Mouse (Mus musculus): ENCODE measurements around the gene Pprc1. TPM values are rescaled to one million over a fixed set of nuclear protein-coding genes. Genes with fewer than 3 reads are reported as not detected.

Gene Pprc1
- total RNA-seq, 1 experiment from 2014 or later, result 6.6 TPM

GRCm38 (mm10) chr19:46031689-46032432 lies 12.8 kb upstream of the Pprc1 start:
- ATAC-seq (replicated peaks; ENCODE audit: insufficient number of reproducible peaks, low FRiP score, low TSS enrichment, poor library complexity, severe bottlenecking), result no peak

GRCm38 (mm10) chr19:46032731-46033510 lies 11.8 kb upstream of the Pprc1 start:
- no peak for ATAC-seq (replicated peaks; ENCODE audit: insufficient number of reproducible peaks, low FRiP score, low TSS enrichment, poor library complexity, severe bottlenecking)

DNA sequence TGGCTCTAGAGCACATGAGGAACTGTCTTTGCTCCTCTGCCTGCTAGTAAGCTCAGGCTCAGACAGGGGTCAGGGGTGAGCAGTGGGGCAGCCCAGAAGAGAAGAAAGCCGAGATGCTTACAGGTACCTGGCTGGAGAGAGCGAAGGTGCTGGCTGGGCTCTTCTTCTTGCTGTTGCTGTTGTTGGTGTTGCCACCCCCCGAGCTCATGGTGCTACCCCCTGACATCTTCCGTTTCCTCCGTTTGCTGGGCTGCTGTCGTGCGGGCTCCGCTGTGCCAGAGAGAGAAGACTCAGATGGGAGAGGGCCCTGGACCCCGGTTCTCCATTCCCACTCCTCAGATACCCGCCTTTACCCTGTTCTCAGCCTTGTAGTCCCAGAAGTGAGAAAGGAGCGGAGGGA lies 10.8 kb upstream of the Pprc1 start:
- ATAC-seq (replicated peaks; ENCODE audit: insufficient number of reproducible peaks, low FRiP score, low TSS enrichment, poor library complexity, severe bottlenecking), result no peak

- ATAC-seq (replicated peaks; ENCODE audit: insufficient number of reproducible peaks, low FRiP score, low TSS enrichment, poor library complexity, severe bottlenecking), result no peak
Measured at GRCm38 (mm10) chr19:46035971-46036370, 8.7 kb upstream of the Pprc1 start.

GRCm38 (mm10) chr19:46036477-46037242 lies 8.0 kb upstream of the Pprc1 start:
- no peak for ATAC-seq (replicated peaks; ENCODE audit: insufficient number of reproducible peaks, low FRiP score, low TSS enrichment, poor library complexity, severe bottlenecking)

GRCm38 (mm10) chr19:46037243-46037924 lies 7.3 kb upstream of the Pprc1 start:
- ATAC-seq (replicated peaks; ENCODE audit: insufficient number of reproducible peaks, low FRiP score, low TSS enrichment, poor library complexity, severe bottlenecking), result no peak

DNA sequence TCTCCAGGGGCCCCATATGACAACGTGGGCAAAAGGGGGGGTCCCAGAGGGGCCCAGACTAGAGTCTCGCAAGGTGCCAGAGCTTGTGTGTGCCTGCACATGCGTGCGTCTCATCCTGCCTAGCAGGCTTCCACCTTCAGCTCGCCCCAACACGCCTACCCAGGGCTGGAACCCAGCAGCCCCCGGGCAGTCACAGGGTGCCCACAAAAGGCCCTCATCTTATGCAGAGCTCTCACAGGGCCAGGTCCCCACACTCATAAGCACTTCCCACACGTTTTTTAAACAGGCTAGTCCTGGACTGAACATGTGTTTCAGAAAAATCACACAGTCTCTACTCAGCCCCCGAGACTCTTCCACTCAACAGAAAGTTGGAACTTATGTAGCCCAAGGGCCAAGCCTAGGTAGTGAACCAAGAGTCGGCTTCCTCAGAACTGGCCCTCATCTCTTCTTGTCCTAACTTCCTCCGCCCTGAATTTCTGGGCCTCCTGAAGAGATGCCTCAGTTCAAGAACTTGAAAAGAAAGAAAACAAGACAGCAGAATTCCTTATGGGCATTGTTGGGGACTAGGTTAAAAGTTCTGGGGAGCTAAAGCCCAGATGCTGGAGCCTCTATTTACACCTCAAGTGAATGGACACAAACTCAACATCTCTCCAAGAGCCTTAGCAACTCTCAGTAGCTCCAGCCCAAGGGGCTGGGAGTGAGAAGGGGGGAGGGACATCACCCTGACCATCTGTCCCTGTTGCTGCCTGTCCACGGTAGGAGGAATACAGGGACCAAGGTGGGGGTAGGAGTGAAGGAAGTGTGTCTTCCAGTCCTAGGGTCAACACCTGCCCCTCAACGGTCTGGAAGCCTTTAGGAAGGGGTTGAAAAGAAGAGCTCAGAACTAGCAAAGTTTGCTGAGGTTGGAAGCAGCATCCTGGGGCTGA lies 6.5 kb upstream of the Pprc1 start:
- ATAC-seq (replicated peaks; ENCODE audit: insufficient number of reproducible peaks, low FRiP score, low TSS enrichment, poor library complexity, severe bottlenecking), result no peak

GRCm38 (mm10) chr19:46038851-46039260 lies 5.8 kb upstream of the Pprc1 start:
- no peak for ATAC-seq (replicated peaks; ENCODE audit: insufficient number of reproducible peaks, low FRiP score, low TSS enrichment, poor library complexity, severe bottlenecking)

GRCm38 (mm10) chr19:46039478-46039877 lies 5.2 kb upstream of the Pprc1 start:
- ATAC-seq (replicated peaks; ENCODE audit: insufficient number of reproducible peaks, low FRiP score, low TSS enrichment, poor library complexity, severe bottlenecking), result peak; percentile 82

DNA sequence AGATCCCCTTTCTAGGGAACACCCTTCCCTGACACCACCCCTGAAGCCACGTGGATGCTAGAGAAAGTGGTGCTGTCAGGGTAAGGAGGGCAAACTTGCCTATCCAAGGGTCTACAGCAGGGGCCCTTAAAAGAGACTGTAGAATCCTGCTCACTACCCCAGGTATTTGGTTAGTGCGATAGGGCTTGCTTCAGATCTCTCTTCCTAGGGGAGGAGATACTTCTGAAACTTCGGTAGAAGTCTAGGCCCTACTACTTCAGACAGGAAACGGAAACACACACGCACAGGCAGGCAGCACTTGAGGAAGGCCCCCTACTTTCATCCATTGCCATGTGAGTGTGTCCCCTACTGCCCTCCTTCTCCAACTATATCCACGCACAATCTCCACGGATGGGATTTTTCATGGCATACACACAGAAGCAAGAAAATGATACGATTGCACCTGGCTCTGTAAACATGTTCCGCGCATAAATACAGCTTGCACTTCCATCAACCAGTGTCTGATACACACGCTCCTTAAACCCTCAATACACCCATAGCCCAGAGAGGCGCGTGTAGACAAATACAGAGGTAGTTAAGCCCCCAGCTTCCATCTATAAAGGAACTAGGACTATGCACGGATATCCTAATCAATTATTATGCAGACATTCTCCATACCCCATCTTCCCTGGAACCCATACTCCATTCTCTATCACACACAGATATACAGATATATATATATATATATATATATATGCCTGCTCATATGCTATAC lies 4.4 kb upstream of the Pprc1 start:
- ATAC-seq (replicated peaks; ENCODE audit: insufficient number of reproducible peaks, low FRiP score, low TSS enrichment, poor library complexity, severe bottlenecking), result no peak

GRCm38 (mm10) chr19:46041299-46041932 lies 3.3 kb upstream of the Pprc1 start:
- 0 out of 2 replicates have a peak, but pooled peaks have one; percentile 4 for ATAC-seq (replicated peaks; ENCODE audit: insufficient number of reproducible peaks, low FRiP score, low TSS enrichment, poor library complexity, severe bottlenecking)

GRCm38 (mm10) chr19:46041933-46042475 lies 2.7 kb upstream of the Pprc1 start:
- no peak for ATAC-seq (replicated peaks; ENCODE audit: insufficient number of reproducible peaks, low FRiP score, low TSS enrichment, poor library complexity, severe bottlenecking)

GRCm38 (mm10) chr19:46042476-46043011 lies 2.1 kb upstream of the Pprc1 start:
- no peak for ATAC-seq (replicated peaks; ENCODE audit: insufficient number of reproducible peaks, low FRiP score, low TSS enrichment, poor library complexity, severe bottlenecking)

- ATAC-seq (replicated peaks; ENCODE audit: insufficient number of reproducible peaks, low FRiP score, low TSS enrichment, poor library complexity, severe bottlenecking), result no peak
Measured at GRCm38 (mm10) chr19:46043380-46043779, 1.3 kb upstream of the Pprc1 start.

DNA sequence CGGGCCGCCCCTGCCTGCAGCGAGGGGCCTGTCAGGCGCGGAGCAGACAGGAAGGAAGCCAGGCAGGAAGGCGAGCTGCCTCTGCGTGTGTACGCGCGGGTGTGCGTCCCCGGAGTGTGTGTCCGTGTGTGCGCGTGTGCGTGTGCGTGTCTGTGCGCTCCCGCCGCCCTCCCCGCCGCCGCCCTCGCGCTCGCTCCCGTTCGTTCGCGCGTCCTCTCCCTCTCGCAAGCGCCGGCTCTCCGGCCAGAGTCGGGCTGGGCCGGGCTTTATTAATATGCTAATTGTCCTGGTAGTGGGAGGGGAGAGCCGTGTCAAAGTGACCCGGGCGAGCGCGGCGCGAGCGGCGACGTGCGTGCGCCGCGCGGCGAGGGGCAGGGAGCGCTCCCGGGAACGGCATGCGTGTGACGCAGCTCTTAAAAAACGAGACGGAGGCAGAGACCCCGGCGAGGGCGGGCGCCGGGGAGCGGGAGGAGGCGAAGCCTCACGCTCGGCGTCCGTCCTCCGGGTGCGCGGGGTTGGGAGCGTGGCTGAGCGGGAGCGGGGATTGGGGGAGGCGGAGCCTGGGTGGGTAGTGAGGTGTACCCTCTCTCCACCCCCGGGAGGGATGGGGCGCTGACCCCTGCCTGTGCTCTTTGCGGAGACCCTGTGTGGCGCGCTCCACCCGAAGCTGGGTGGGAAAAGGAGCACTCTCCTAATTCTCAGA lies 458 bp downstream of the Pprc1 start, which contains the start of gene Ldb1:
Gene Ldb1, minus strand, starts transcription at position 222 of the 703 bp plus-strand sequence.
- peak; percentile 62 for ATAC-seq (replicated peaks; ENCODE audit: insufficient number of reproducible peaks, low FRiP score, low TSS enrichment, poor library complexity, severe bottlenecking)
